Mouse (Mus musculus) lung, postnatal 0 days (tissue): Measurements from ENCODE around the gene St8sia1.

Experiments used
- CTCF ChIP-seq: IDR thresholded peaks from 2 replicates; pipeline ENCODE4 v1.5.1; 2016; ENCODE audit warnings: antibody characterized with exemption, mild to moderate bottlenecking
- EP300 ChIP-seq: IDR thresholded peaks from 2 replicates; pipeline ENCODE4 v1.6.1; 2016; ENCODE audit warnings: antibody characterized with exemption, mild to moderate bottlenecking, control low read depth

DNA sequence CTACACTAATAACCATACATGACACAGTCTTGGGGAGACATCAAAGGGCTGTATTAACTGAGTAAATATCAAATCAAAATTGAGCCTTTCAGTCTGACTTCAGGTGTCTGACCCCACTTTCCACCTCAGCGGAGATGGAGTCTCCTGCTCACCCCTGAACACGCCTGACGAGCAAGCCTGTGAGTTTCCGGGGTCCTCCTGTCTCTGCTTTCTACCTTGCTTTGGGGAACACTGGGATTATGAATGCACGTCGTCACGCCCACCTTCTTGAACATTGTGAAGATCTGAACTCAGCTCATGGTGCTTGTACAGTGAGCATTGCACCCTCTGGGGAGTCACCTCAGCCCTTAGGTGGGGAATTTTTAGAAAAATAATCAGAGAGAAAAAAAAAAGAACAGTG lies 9.0 kb upstream of the St8sia1 start:
- no peak for TF ChIP-seq CTCF
- TF ChIP-seq EP300, result no peak
